Mouse (Mus musculus) cerebellum, postnatal 10 days (tissue): ENCODE measurements around the gene Trpm6.

ENCODE experiments used
- DNase-seq, 2 experiments: peaks; one replicate each; pipeline ENCODE4 v3.0.0; 2021; ENCODE audit warnings: mixed read lengths in 2 of 2

Gene Trpm6

DNA sequence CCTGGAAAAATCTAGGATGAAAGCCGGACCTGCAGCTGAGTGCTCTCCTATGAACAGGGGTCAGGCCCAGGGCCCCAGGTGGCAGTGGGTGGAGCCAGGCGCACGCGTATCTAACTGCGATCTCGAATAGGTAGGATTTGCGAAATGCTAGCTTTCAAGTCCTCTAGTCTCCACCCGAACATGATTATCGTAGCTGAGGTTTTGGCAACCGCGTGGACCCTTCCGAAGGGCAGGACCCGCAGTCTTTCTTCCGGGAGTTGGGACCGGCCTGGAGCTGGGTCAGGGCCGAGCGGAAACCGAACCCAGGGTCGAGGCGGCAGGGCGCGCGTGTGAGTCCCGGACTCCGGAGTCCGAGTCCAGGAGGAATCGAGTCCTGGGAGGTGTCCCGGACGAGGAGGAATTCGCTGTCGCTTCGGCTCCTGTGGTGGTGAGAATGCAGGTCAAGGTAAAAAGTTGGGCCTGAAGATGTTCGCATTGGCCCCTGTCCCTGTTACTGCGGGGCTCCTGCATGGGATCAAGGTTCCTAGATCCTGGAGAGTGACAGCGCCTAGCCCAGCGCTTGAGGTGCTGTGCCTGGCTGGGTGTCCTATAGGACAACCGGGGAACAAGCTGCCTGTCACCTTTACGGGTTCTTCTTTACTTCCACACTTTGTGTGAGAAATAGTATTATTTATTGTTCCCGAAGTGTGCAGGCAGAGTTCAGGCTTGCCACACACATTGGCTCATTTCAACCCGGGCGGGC, at the start of gene Trpm6:
TSS of gene Trpm6 (plus strand) at position 386 of the 742 bp plus-strand sequence.
- peak; percentile 12 to 20 for DNase-seq

- DNase-seq, result peak; percentile 67 to 69
Measured at GRCm38 (mm10) chr19:18708101-18708500, 41.7 kb upstream of the Trpm6 start.

GRCm38 (mm10) chr19:18710903-18711302, 38.9 kb upstream of the Trpm6 start:
- DNase-seq, result no peak

GRCm38 (mm10) chr19:18711589-18711988, 38.2 kb upstream of the Trpm6 start:
- peak in 1 of 2 experiments; percentile 14 for DNase-seq

GRCm38 (mm10) chr19:18712153-18712865, 37.5 kb upstream of the Trpm6 start:
- peak in 1 of 2 experiments; percentile 20 for DNase-seq

GRCm38 (mm10) chr19:18712866-18713300, 36.9 kb upstream of the Trpm6 start, which contains the start of gene D030056L22Rik:
D030056L22Rik (plus strand) TSS chr19:18713193.
- peak; percentile 99 for DNase-seq

- DNase-seq, result peak; percentile 64 to 67
Measured at GRCm38 (mm10) chr19:18713357-18713756, 36.4 kb upstream of the Trpm6 start.

DNA sequence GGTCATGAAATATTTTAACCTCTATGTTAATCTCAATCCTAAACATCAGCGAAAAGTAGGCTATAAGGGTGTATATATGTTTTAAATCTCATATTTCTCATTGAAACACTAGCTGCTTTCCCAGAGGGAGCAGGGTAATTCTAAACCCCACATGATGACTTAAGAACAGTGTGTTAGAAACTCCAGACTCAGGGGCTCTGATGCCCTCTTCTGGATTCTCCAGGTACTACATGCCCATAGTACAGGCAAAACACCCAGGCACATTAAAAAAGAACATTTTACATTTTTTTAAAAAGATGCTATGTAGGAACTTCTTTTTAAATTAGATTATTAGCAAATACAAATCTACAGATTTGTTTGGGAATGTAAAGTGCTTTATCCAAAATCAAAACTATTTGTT, 33.4 kb upstream of the Trpm6 start:
- peak; percentile 84 to 88 for DNase-seq

- no peak for DNase-seq
Measured at GRCm38 (mm10) chr19:18720337-18720736, 29.4 kb upstream of the Trpm6 start.

DNA sequence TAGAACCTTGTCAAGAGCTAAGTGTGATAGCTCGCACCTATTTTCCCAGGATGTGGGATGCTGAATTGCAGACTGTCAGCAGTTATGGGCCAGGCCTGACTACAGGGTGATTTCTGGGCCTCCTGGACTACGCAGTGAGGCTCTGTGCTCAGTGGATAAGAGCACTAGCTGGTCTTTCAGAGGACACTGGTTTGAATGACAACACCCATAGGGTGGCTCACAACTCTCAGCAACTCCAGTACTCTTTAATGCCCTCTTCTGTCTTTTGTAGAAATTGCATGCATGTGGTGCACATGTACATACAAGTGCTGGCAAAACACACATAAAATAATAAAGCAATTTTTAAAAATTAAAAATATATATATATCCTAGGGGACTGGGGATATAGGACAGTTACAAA, 24.6 kb upstream of the Trpm6 start:
- no peak for DNase-seq

- no peak for DNase-seq
Measured at GRCm38 (mm10) chr19:18730255-18730654, 19.5 kb upstream of the Trpm6 start.

- no peak for DNase-seq
Measured at GRCm38 (mm10) chr19:18731077-18731476, 18.7 kb upstream of the Trpm6 start.

- no peak for DNase-seq
Measured at GRCm38 (mm10) chr19:18735901-18736300, 13.9 kb upstream of the Trpm6 start.

GRCm38 (mm10) chr19:18739146-18739545, 10.6 kb upstream of the Trpm6 start:
- DNase-seq, result no peak

- DNase-seq, result no peak
Measured at GRCm38 (mm10) chr19:18743946-18744345, 5.8 kb upstream of the Trpm6 start.

DNA sequence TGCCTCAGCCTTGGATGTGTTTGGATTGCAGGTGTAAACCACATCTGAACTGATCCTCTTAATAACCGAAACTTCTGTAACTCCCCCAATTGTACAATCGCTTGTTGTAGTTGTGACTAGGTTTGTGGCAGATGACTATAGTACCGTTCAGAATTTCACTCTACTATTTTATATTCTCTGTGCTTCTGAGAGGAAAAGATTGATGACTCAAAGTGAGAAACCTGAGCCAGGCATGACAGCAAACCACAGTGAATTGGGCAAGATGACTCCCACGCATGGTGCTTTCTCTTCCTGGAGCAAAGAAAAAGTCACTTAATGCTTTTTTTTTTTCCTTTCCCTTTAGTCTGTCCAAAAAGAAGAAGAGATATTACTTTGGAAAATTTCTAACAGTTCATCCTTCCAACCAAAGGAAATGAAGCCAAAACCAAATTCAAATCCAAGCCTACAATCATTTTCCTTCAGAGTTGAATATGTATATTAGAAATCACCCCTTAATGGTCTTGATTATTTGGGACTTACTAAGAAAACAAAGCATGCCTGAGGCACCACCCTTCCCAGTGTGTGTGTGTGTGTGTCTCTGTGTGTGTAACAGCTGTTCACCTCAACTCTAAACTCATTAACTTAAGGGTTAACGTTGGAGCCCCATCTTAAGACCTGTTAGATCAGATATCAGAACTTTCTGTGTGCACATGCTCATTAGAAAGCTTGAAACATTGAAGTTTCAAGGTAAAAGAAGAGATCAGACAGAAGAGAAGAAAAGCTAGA, 3.0 kb upstream of the Trpm6 start:
- DNase-seq, result no peak

GRCm38 (mm10) chr19:18747379-18747778, 2.4 kb upstream of the Trpm6 start:
- DNase-seq, result no peak

DNA sequence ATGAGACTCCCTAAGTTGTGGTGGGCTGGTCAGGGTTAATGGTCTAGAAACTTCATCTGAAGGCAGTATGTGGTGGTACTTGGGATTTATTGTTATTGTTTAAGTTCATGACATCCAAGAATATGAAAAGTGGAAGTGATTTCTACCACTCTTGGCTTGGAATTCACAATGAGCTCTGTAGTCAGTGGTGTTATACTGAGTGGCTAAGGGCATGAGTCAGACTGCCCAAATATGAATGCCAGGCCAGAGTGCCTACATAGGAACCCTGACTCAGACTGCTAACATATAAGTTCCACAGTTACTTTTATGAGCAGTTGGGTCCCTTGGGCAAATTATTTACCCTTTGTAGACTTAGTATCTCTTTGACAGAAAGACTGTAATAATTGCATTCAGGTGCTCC, 7.4 kb downstream of the Trpm6 start:
- no peak for DNase-seq

DNA sequence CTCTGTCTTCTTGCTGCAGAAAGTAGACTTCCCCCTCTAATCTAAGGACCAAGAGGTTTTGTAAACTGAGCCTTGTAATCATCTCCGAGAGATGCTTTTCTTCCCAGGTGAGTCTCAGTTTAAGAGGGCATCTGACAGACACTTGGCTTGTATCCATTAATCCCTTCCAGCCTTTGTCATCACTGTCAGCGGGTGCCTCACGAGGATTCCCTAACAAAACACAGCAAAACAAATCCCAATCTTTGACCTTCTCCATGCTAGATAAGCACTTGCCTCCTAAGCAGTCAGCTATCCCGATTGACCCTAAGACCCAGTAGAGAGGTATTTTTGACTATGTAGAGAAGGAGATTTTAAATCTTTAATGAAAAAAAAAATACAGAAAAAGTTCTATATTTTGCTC, 7.9 kb downstream of the Trpm6 start:
- DNase-seq, result peak in 1 of 2 experiments; percentile 4

- no peak for DNase-seq
Measured at GRCm38 (mm10) chr19:18758269-18758668, 8.5 kb downstream of the Trpm6 start.

DNA sequence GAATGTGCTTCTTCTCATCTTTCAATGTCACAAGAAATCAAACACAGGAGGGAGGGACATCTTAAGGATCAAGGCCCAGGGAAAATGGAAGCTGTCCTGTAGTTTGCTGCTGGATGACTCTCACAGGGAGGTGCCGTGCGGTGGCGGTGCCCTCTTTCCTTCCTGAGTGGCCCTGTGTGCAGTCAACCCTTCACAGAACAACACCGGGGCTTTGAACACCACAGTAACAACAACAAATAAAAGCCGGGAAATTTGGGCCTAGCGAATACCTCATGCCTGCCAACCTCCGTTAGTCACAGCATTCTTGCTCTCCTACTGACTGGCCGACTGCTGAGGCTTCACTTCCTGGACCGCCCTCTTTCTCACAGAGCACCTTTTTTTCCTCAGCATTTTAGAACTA, 9.1 kb downstream of the Trpm6 start:
- no peak for DNase-seq

GRCm38 (mm10) chr19:18766399-18766798, 16.6 kb downstream of the Trpm6 start:
- DNase-seq, result no peak

DNA sequence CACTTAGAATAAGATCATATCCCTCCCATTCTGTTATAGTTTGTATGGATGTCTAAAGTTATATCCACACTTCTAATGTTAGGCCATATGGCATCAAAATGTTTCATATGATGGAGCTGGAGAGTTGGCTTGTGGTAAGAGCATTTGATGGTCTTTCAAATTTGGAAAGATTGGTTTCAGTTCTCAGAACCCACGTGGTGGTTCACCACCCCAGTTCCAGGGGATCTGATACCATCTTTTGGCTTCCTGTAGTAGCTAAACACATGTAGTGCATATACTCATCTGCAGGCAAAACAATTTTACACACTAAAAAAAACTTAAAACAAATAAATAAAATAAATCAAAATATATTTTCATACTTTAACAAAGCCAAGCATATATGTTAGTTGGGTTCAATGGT, 21.3 kb downstream of the Trpm6 start:
- no peak for DNase-seq
